In the genomic region with DNA sequence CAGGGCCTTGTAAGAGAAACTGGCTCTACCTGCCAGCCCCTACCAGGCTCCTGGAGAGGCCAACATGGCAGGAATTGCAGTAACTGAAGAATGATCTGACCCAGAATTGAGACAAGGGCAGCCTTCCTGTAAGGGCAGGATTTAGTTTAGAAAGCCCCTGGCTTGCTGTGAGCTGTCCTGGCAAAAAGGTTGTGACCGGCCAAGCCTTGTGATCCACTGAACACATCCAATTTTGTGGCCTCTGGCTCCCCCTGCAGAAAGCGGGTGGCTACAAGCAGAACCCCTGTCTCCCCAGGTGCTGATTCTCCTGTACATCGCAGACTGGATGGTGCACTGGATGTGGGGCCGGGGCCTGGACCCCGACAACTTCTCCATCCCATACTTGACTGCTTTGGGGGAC, we compare ENCODE assay signal across 8 mouse cellular contexts. TPM values are rescaled to one million over a fixed set of nuclear protein-coding genes. Genes with fewer than 3 reads are reported as not detected.
DNase-seq lines count a peak whose midpoint lies in the region; ATAC-seq and TF ChIP-seq lines count a peak whose summit lies in the region.

No protein-coding gene starts in this region.

- no peak overlapping the region for H3K9ac ChIP-seq in forebrain, embryonic 14.5 days (ENCODE audit: low read length)
- no peak overlapping the region for H3K9ac ChIP-seq in forebrain, embryonic 12.5 days

- WGBS in forebrain, embryonic 14.5 days, result 70% methylated on average over 5 of the region's 5 CpGs
- 78% methylated on average over 5 of the region's 5 CpGs for WGBS in forebrain, embryonic 12.5 days

- ATAC-seq in forebrain, embryonic 14.5 days, result no peak
- no peak for ATAC-seq in forebrain, embryonic 12.5 days (ENCODE audit: low FRiP score)

- no peaks in the 10 kb centered on the region for H3K4me1 ChIP-seq in forebrain, embryonic 14.5 days (ENCODE audit: control insufficient read depth, insufficient read depth, low read length)
- H3K4me1 ChIP-seq in forebrain, embryonic 12.5 days, result no peaks in the 10 kb centered on the region

- H3K4me2 ChIP-seq in forebrain, embryonic 14.5 days (ENCODE audit: low read length), result no peak overlapping the region
- H3K4me2 ChIP-seq in forebrain, embryonic 12.5 days, result no peak overlapping the region

- no peaks in the 10 kb centered on the region for H3K27me3 ChIP-seq in forebrain, embryonic 14.5 days (replicated peaks; ENCODE audit: control insufficient read depth, insufficient read depth, low read length)
- no peaks in the 10 kb centered on the region for H3K27me3 ChIP-seq in forebrain, embryonic 12.5 days

- H3K9me3 ChIP-seq in forebrain, embryonic 14.5 days (replicated peaks; ENCODE audit: control insufficient read depth, low read length), result no peaks in the 10 kb centered on the region
- no peaks in the 10 kb centered on the region for H3K9me3 ChIP-seq in forebrain, embryonic 12.5 days

- peak; percentile 57 for TF ChIP-seq CTCF in brain, embryonic 14.5 days (IDR thresholded peaks at IDR 0.05; ENCODE audit: borderline replicate concordance, extremely low read depth, insufficient read depth, insufficient read length)
- peak; percentile 86 for TF ChIP-seq CTCF in layer of hippocampus, adult 2 months (conservative IDR thresholded peaks at IDR 0.05)

- peak; percentile 53 for DNase-seq in forebrain, embryonic 14.5 days (ENCODE audit: low spot score)
- peak; percentile 61 for DNase-seq in A20 (ENCODE audit: low read depth, low spot score)
- DNase-seq in brain, embryonic 14.5 days (ENCODE audit: low read depth), result peak; percentile 59
- DNase-seq in frontal cortex, postnatal 36 days (ENCODE audit: low spot score in 2 of 2), result peak; percentile 61 to 63
- peak; percentile 48 to 70 for DNase-seq in layer of hippocampus, adult 2 months (ENCODE audit: low spot score in 2 of 2)
- peak; percentile 67 for DNase-seq in lung, postnatal 14 days
- peak; percentile 21 to 42 for DNase-seq in spleen, postnatal 14 days (ENCODE audit: low spot score in 2 of 2)

- H3K27ac ChIP-seq in forebrain, embryonic 14.5 days (ENCODE audit: low read depth, low read length), result no peak overlapping the region
- H3K27ac ChIP-seq in forebrain, embryonic 12.5 days, result no peak overlapping the region
- H3K27ac ChIP-seq in layer of hippocampus, adult 2 months, result peak overlapping the region; percentile 49

- H3K4me3 ChIP-seq in forebrain, embryonic 14.5 days (ENCODE audit: low read depth, low read length), result no peak overlapping the region
- H3K4me3 ChIP-seq in forebrain, embryonic 12.5 days (replicated peaks), result no peak overlapping the region
- H3K4me3 ChIP-seq in layer of hippocampus, adult 2 months, result no peak overlapping the region

- TF ChIP-seq POLR2A in brain, embryonic 14.5 days (IDR thresholded peaks at IDR 0.05; ENCODE audit: borderline replicate concordance, extremely low read depth, insufficient read depth, insufficient read length, poor library complexity, severe bottlenecking), result no peak

- peaks cover 61% of the 10 kb centered on the region for H3K36me3 ChIP-seq in forebrain, embryonic 14.5 days (ENCODE audit: control insufficient read depth, insufficient read depth, low read length)
- peaks cover 54% of the 10 kb centered on the region for H3K36me3 ChIP-seq in forebrain, embryonic 12.5 days (replicated peaks)

RNA-seq across cellular contexts. Expression of a gene that starts 19.0 kb away (rescaled TPM):
- polyA plus RNA-seq in forebrain, embryonic 14.5 days (2014; fragmentation: Nextera tagmentation; extraction: Ambion mirVana), result 11.9 and 14.5 TPM in 2 replicates
- 10.2 and 11.5 TPM in 2 replicates for polyA plus RNA-seq in forebrain, embryonic 12.5 days (2016; fragmentation: Nextera tagmentation; extraction: Ambion mirVana)
- 21.9 and 25.4 TPM in 2 replicates for polyA plus RNA-seq in brain, embryonic 14.5 days (2012; rRNA removed)
- 10 to 100 TPM; 62.6 to 62.9 TPM for total RNA-seq in layer of hippocampus, adult 2 months (2021)

RNA-seq across cellular contexts. Expression of a gene that starts 20.8 kb away (rescaled TPM):
- 8.2 and 9.3 TPM in 2 replicates for polyA plus RNA-seq in forebrain, embryonic 14.5 days (2014; fragmentation: Nextera tagmentation; extraction: Ambion mirVana)
- polyA plus RNA-seq in forebrain, embryonic 12.5 days (2016; fragmentation: Nextera tagmentation; extraction: Ambion mirVana), result 9.7 and 10.7 TPM in 2 replicates
- polyA plus RNA-seq in brain, embryonic 14.5 days (2012; rRNA removed), result 7.3 and 7.8 TPM in 2 replicates
- total RNA-seq in layer of hippocampus, adult 2 months (2021), result 1 to 10 TPM; 7.2 to 9.1 TPM

RNA-seq across cellular contexts. Expression of a gene that starts 49.1 kb away (rescaled TPM):
- polyA plus RNA-seq in forebrain, embryonic 14.5 days (2014; fragmentation: Nextera tagmentation; extraction: Ambion mirVana), result 0.31 and 0.42 TPM in 2 replicates
- 0.34 and 0.35 TPM in 2 replicates for polyA plus RNA-seq in forebrain, embryonic 12.5 days (2016; fragmentation: Nextera tagmentation; extraction: Ambion mirVana)
- polyA plus RNA-seq in brain, embryonic 14.5 days (2012; rRNA removed), result 0.19 and 0.43 TPM in 2 replicates
- 1 to 10 TPM; 2.0 to 2.9 TPM for total RNA-seq in layer of hippocampus, adult 2 months (2021)
